8 mouse cellular contexts compared by ENCODE assay signal in the genomic region with DNA sequence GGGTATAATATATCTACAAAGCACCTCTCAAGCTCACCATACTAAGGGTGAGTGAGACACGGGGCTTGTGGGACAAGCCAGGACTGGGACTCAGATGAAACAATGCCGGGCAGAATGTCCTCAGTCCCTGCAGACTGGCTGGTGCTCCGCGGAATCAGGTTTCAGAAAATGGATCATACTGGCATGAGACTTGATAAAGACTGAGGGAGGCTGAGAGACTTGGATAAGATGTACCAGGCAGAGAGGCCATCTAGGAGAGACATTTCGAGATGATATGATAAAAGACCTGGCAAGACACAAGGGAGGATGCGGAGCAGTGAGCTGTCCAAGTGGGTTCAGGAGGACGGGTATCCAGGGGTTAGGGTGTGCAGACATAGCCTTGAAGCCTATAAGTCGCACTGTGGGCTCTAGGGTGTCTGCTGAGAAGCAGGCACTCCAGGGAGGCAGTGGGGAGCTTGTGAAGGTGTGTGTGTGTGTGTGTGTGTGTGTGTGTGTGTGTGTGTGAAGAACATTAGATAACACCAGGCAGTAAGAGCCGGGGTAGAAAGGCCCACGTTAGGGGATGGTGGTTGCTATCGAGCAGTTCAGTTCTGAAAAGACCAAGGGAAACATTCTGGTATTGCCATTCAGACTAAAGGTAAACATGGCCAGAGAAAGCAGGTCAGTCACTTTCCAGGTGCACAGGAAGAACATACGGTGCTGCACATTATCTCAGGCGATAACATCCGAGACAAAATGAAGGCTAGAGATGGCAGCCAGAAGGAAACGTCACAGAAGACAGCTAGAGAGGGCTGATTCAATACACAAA. TPM values are rescaled to one million over a fixed set of nuclear protein-coding genes. Genes with fewer than 3 reads are reported as not detected.
DNase-seq lines count a peak whose midpoint lies in the region; ATAC-seq and TF ChIP-seq lines count a peak whose summit lies in the region.

No protein-coding gene starts in this region.

- H3K9ac ChIP-seq in hindbrain, embryonic 13.5 days: peak overlapping the region; percentile 93

- H3K4me2 ChIP-seq in hindbrain, embryonic 13.5 days: peak overlapping the region; percentile 68

- TF ChIP-seq CTCF in lung, adult 2 months (IDR thresholded peaks at IDR 0.05; ENCODE audit: insufficient read depth, low read length): no peak

- ATAC-seq in hindbrain, embryonic 13.5 days (ENCODE audit: low FRiP score): no peak
- peak; percentile 12 for ATAC-seq in megakaryocyte progenitor cell, adult 5-6 weeks (replicated peaks; ENCODE audit: poor library complexity)

- no peaks in the 10 kb centered on the region for H3K9me3 ChIP-seq in hindbrain, embryonic 13.5 days

- DNase-seq in lung, adult 2 months: peak; percentile 34
- DNase-seq in lung, postnatal 10 days: no peak
- DNase-seq in cerebellum, postnatal 14 days: peak; percentile 19 to 26
- DNase-seq in thymus, postnatal 36 days: peak; percentile 49
- DNase-seq in embryo, embryonic 11 days: no peak
- DNase-seq in frontal cortex, postnatal 36 days (ENCODE audit: low spot score in 2 of 2): no peak

- WGBS in lung, adult 2 months: 37% methylated on average over 15 of the region's 15 CpGs
- 61% methylated on average over 15 of the region's 15 CpGs for WGBS in hindbrain, embryonic 13.5 days

- no peak for TF ChIP-seq POLR2A in lung, adult 2 months (IDR thresholded peaks at IDR 0.05; ENCODE audit: borderline replicate concordance, extremely low read depth, low read depth, low read length)

- H3K4me3 ChIP-seq in lung, adult 2 months (replicated peaks; ENCODE audit: extremely low read depth, low read depth, low read length): peak overlapping the region; percentile 60
- H3K4me3 ChIP-seq in hindbrain, embryonic 13.5 days: peak overlapping the region; percentile 96

- H3K4me1 ChIP-seq in lung, adult 2 months (ENCODE audit: control insufficient read depth, insufficient read depth, low read length): peaks cover 6% of the 10 kb centered on the region
- H3K4me1 ChIP-seq in hindbrain, embryonic 13.5 days (replicated peaks): peaks cover 23% of the 10 kb centered on the region

- no peaks in the 10 kb centered on the region for H3K36me3 ChIP-seq in hindbrain, embryonic 13.5 days

- H3K27me3 ChIP-seq in hindbrain, embryonic 13.5 days: no peaks in the 10 kb centered on the region

- H3K27ac ChIP-seq in hindbrain, embryonic 13.5 days: peak overlapping the region; percentile 94

RNA-seq across cellular contexts. Expression of gene Pdcd4, which starts 10.1 kb away (rescaled TPM):
- polyA plus RNA-seq in lung, adult 2 months (2012; rRNA removed): 4.1 and 8.0 TPM in 2 replicates
- 75.4 and 82.8 TPM in 2 replicates for polyA plus RNA-seq in hindbrain, embryonic 13.5 days (2015; fragmentation: Nextera tagmentation; extraction: Ambion mirVana)
- total RNA-seq in megakaryocyte progenitor cell, adult 5-6 weeks (2015): 295 and 305 TPM in 2 replicates
- 358 and 441 TPM in 2 replicates for total RNA-seq in megakaryocyte progenitor cell, adult 5-6 weeks (2017)

RNA-seq across cellular contexts. Expression of gene Shoc2, which starts 42.0 kb away (rescaled TPM):
- 10.4 and 18.5 TPM in 2 replicates for polyA plus RNA-seq in lung, adult 2 months (2012; rRNA removed)
- 66.3 and 70.3 TPM in 2 replicates for polyA plus RNA-seq in hindbrain, embryonic 13.5 days (2015; fragmentation: Nextera tagmentation; extraction: Ambion mirVana)
- 47.0 and 55.1 TPM in 2 replicates for total RNA-seq in megakaryocyte progenitor cell, adult 5-6 weeks (2015)
- 43.3 and 44.2 TPM in 2 replicates for total RNA-seq in megakaryocyte progenitor cell, adult 5-6 weeks (2017)

RNA-seq across cellular contexts. Expression of gene Bbip1, which starts 42.3 kb away (rescaled TPM):
- polyA plus RNA-seq in lung, adult 2 months (2012; rRNA removed): 4.9 and 6.9 TPM in 2 replicates
- 126 and 139 TPM in 2 replicates for polyA plus RNA-seq in hindbrain, embryonic 13.5 days (2015; fragmentation: Nextera tagmentation; extraction: Ambion mirVana)
- total RNA-seq in megakaryocyte progenitor cell, adult 5-6 weeks (2015): 72.9 and 88.8 TPM in 2 replicates
- 36.2 and 55.0 TPM in 2 replicates for total RNA-seq in megakaryocyte progenitor cell, adult 5-6 weeks (2017)

Comparison
In these comparisons a context has a peak if more than half of its experiments do, and no peak if none do; other contexts are left out.
1. DNase-seq: peak in lung, adult 2 months (single experiment), cerebellum, postnatal 14 days (2 of 2) and thymus, postnatal 36 days (2 of 2); none in lung, postnatal 10 days (single experiment), embryo, embryonic 11 days (single experiment) and frontal cortex, postnatal 36 days (0 of 2).
2. RNA of gene Bbip1, which starts 42.3 kb away (polyA plus RNA-seq): 126 to 139 TPM in hindbrain, embryonic 13.5 days; 4.9 to 6.9 TPM in lung, adult 2 months; every median in the first group is over 10 times any median in the second.